Mouse (Mus musculus) cerebellum, adult 2 months (tissue): Measurements from ENCODE around the gene Insm1.

Experiments
- CTCF ChIP-seq: fragments of 200-500 bp; IDR thresholded peaks from 2 replicates; pipeline ENCODE4 v1.5.1; 2011; ENCODE audit warnings: low read depth, mild to moderate bottlenecking, control low read depth, low read length, moderate library complexity, borderline replicate concordance; ENCODE audit not compliant: insufficient read depth
- POLR2A ChIP-seq: fragments of 200-500 bp; IDR thresholded peaks from 2 replicates; pipeline ENCODE4 v1.6.1; 2011; ENCODE audit warnings: low read length, control low read depth, borderline replicate concordance; ENCODE audit not compliant: insufficient read depth

DNA sequence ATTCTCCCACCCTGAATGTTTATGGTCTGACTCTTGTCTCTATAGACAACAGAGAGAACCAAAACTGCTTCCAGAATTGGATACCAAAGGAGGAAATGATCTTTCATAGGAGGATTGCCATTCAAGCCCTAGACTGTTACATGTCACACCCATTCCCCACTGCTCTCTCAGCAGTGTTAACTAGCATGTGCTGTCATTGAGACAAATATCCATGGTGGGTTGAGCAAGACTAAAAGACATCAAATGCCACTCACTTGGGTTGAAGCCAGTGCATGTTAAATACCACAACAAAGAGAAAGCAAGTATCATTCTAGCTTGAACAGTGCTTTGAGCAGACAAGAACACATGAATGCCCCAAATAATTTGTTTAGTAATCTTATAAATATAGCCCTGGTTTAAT lies 41.2 kb downstream of the Insm1 start:
- no peak for TF ChIP-seq CTCF
- TF ChIP-seq POLR2A = no peak
